Mouse (Mus musculus): ENCODE measurements around the gene Nabp2. TPM values are rescaled to one million over a fixed set of nuclear protein-coding genes. Genes with fewer than 3 reads are reported as not detected.

Gene Nabp2
- polyA plus RNA-seq, 1 experiment from 2014 or later: 150 TPM

DNA sequence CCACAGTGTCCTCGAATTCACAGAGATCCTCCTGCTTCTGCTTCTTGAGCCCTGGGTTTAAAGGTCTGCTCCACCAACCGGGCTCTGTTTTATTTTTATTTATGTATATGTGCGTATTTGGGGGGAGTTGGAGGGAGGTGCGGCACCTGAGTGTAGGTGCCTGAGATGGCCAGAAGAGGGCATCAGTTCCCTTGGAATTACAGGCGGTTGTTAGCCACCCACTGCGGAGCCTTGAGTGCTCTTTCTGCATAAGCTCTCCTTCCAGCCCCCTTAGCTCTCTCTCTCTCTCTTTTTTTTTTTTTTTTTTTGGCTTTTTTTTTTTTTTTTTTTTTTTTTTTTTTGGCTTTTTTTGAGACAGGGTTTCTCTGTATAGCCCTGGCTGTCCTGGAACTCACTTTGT is 36.9 kb downstream of the Nabp2 start:
- Histone ChIP-seq H3K36me3 (ENCODE audit: control insufficient read depth, insufficient read depth, low read length) (peaks cover 2% of the 10 kb centered on the region), H3K27me3 (ENCODE audit: control insufficient read depth, insufficient read depth, low read depth, low read length) (no peaks in the 10 kb centered on the region), H3K27ac (ENCODE audit: low read length) (no peak overlapping the region), H3K9ac (ENCODE audit: low read depth, low read length) (no peak overlapping the region), H3K9me3 (replicated peaks; ENCODE audit: control insufficient read depth, low read length, poor library complexity, severe bottlenecking) (no peaks in the 10 kb centered on the region), H3K4me2 (ENCODE audit: low read length) (no peak overlapping the region), H3K4me3 (ENCODE audit: low read depth, low read length) (no peak overlapping the region), H3K4me1 (ENCODE audit: control insufficient read depth, insufficient read depth, low read length) (peaks cover 20% of the 10 kb centered on the region)
- WGBS: 80% methylated on average over 6 of the region's 6 CpGs
- no peak for ATAC-seq

DNA sequence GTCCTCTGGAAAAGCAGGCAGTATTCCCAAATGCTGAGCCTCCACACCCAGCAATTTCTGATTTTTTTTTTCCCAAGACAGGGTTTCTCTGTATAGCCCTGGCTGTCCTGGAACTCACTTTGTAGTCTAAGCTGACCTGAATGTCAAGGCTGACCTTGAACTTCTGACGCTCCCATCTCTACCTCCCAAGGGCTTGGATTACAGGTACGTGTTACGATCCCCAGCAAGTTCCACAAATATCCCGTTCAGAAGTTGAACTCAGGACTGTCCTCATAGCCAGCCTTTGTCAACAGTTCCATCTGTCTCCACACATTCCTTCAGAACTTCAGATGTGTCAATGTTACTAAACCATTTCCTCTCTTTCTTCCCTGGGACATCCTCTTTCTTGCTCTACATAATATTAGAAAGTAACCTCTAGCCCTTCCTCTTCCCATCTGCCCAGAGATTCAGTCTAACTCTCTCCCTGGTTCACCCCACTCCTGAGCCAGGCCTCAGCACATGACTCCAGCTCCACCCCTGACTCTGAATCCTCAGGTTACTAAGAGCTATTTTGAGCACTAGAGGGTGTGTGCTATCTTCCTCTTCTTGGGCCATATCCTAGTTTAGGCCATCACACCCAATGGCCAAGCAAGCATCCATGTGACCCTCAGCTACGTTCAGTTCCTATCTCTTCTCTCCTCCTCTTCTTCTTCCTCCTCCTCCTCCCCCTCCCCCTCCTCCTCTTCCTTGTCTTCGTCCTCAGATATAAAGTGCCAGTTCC is 38.1 kb downstream of the Nabp2 start:
- no peak overlapping the region for H3K4me2 ChIP-seq (ENCODE audit: low read length)
- no peak for ATAC-seq
- H3K4me3 ChIP-seq (ENCODE audit: low read depth, low read length): no peak overlapping the region
- peaks cover 13% of the 10 kb centered on the region for H3K4me1 ChIP-seq (ENCODE audit: control insufficient read depth, insufficient read depth, low read length)
- H3K36me3 ChIP-seq (ENCODE audit: control insufficient read depth, insufficient read depth, low read length): no peaks in the 10 kb centered on the region
- H3K27me3 ChIP-seq (ENCODE audit: control insufficient read depth, insufficient read depth, low read depth, low read length): no peaks in the 10 kb centered on the region
- no peak overlapping the region for H3K9ac ChIP-seq (ENCODE audit: low read depth, low read length)
- WGBS: 87% methylated on average over 6 of the region's 6 CpGs
- H3K9me3 ChIP-seq (replicated peaks; ENCODE audit: control insufficient read depth, low read length, poor library complexity, severe bottlenecking): no peaks in the 10 kb centered on the region
- no peak overlapping the region for H3K27ac ChIP-seq (ENCODE audit: low read length)

DNA sequence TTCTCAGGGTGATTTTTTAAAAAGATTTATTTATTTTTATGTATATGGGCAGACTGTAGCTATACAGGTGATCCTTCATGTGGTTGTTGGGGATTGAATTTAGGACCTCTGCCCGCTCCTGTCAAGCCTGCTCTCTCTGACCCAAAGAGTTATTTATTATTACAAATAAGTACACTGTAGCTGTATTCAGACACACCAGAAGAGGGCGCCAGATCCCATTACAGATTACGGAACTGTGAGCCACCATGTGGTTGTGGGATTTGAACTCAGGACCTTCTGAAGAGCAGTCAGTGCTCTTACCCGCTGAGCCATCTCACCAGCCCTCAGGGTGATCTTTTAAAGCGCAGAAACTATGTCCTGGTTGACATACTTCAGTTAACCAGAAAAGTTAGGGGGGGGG is 39.1 kb downstream of the Nabp2 start:
- Histone ChIP-seq H3K27ac (ENCODE audit: low read length) (no peak overlapping the region), H3K4me3 (ENCODE audit: low read depth, low read length) (no peak overlapping the region), H3K36me3 (ENCODE audit: control insufficient read depth, insufficient read depth, low read length) (no peaks in the 10 kb centered on the region), H3K4me2 (ENCODE audit: low read length) (no peak overlapping the region), H3K9ac (ENCODE audit: low read depth, low read length) (no peak overlapping the region), H3K4me1 (ENCODE audit: control insufficient read depth, insufficient read depth, low read length) (peaks cover 17% of the 10 kb centered on the region), H3K27me3 (ENCODE audit: control insufficient read depth, insufficient read depth, low read depth, low read length) (no peaks in the 10 kb centered on the region), H3K9me3 (replicated peaks; ENCODE audit: control insufficient read depth, low read length, poor library complexity, severe bottlenecking) (no peaks in the 10 kb centered on the region)
- 82% methylated on average over 5 of the region's 5 CpGs for WGBS
- ATAC-seq: no peak

DNA sequence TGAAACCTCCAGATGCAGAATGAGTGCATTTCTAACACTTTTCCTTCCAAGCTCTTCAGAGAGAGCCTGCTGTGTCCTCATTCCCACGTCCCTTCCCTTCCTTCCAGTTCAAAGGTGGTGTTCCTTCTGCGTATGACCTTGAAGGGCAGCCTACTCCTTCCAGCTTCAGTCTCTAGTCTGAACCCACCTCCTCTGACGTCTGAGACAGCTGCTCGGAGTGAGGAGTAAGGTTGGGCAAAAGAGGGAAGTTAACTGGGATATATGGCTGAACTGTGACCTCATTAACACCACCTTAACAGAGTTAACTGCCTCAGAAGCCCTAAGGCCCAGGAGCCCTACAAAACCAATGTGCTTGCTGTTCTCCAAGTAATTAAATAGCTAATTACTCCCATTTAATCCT is 40.7 kb downstream of the Nabp2 start:
- Histone ChIP-seq H3K9ac (ENCODE audit: low read depth, low read length) (no peak overlapping the region), H3K4me2 (ENCODE audit: low read length) (no peak overlapping the region), H3K36me3 (ENCODE audit: control insufficient read depth, insufficient read depth, low read length) (no peaks in the 10 kb centered on the region), H3K27me3 (ENCODE audit: control insufficient read depth, insufficient read depth, low read depth, low read length) (no peaks in the 10 kb centered on the region), H3K4me3 (ENCODE audit: low read depth, low read length) (no peak overlapping the region), H3K4me1 (ENCODE audit: control insufficient read depth, insufficient read depth, low read length) (peaks cover 10% of the 10 kb centered on the region), H3K27ac (ENCODE audit: low read length) (no peak overlapping the region), H3K9me3 (replicated peaks; ENCODE audit: control insufficient read depth, low read length, poor library complexity, severe bottlenecking) (no peaks in the 10 kb centered on the region)
- no peak for ATAC-seq
- WGBS: 64% methylated on average over 4 of the region's 4 CpGs

DNA sequence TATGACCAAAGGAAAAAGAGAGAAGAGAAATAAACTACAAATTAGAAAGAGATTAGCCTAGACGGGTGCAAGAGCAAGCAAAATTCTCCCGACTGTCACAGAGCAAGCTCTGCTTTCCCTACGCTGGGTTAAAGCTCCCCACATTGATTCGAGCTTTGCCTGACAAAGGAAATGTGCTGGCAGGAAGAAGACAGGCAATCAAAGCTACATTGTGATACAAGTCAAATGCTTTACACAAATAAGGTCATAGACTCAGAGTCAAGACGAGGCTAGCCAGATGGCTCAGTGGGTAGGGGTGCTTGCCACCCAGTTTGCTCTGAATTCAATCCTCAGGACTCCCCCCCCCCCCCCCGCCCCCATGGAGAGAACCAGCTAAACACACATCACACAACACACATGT is 41.3 kb downstream of the Nabp2 start:
- Histone ChIP-seq H3K27me3 (ENCODE audit: control insufficient read depth, insufficient read depth, low read depth, low read length) (no peaks in the 10 kb centered on the region), H3K36me3 (ENCODE audit: control insufficient read depth, insufficient read depth, low read length) (peaks cover 2% of the 10 kb centered on the region; the same call in 1 of the 2 replicates), H3K27ac (ENCODE audit: low read length) (no peak overlapping the region), H3K9ac (ENCODE audit: low read depth, low read length) (no peak overlapping the region), H3K4me2 (ENCODE audit: low read length) (no peak overlapping the region), H3K9me3 (replicated peaks; ENCODE audit: control insufficient read depth, low read length, poor library complexity, severe bottlenecking) (no peaks in the 10 kb centered on the region), H3K4me1 (ENCODE audit: control insufficient read depth, insufficient read depth, low read length) (peaks cover 10% of the 10 kb centered on the region), H3K4me3 (ENCODE audit: low read depth, low read length) (no peak overlapping the region)
- ATAC-seq: no peak
- 63% methylated on average over 5 of the region's 6 CpGs for WGBS

DNA sequence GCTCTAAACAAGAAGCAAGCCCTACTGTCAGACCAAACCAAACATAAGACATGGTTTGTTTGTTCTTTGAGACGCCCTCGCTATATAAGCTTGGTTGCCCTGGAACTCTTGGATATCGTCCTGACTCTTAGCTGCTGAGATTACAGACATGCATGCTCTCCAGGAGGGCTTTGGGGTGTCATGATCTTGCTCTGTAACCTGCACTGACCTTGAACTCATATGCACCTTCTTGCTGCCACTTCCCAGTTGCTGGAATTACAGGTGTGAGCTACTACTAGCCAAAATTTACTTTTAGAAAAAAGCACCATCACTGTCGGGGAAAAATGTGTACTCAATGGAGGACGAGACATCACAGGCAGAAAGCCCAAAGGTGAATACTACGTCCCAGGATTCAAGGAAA is 41.7 kb downstream of the Nabp2 start:
- Histone ChIP-seq H3K4me3 (ENCODE audit: low read depth, low read length) (peak overlapping the region; percentile 74), H3K27me3 (ENCODE audit: control insufficient read depth, insufficient read depth, low read depth, low read length) (no peaks in the 10 kb centered on the region), H3K4me1 (ENCODE audit: control insufficient read depth, insufficient read depth, low read length) (peaks cover 10% of the 10 kb centered on the region), H3K9ac (ENCODE audit: low read depth, low read length) (peak overlapping the region; percentile 78; the same call in 1 of the 2 replicates), H3K36me3 (ENCODE audit: control insufficient read depth, insufficient read depth, low read length) (peaks cover 4% of the 10 kb centered on the region; the same call in 1 of the 2 replicates), H3K9me3 (replicated peaks; ENCODE audit: control insufficient read depth, low read length, poor library complexity, severe bottlenecking) (no peaks in the 10 kb centered on the region), H3K4me2 (ENCODE audit: low read length) (peak overlapping the region; percentile 85), H3K27ac (ENCODE audit: low read length) (peak overlapping the region; percentile 97)
- WGBS: 78% methylated on average over 6 of the region's 6 CpGs
- no peak for ATAC-seq

DNA sequence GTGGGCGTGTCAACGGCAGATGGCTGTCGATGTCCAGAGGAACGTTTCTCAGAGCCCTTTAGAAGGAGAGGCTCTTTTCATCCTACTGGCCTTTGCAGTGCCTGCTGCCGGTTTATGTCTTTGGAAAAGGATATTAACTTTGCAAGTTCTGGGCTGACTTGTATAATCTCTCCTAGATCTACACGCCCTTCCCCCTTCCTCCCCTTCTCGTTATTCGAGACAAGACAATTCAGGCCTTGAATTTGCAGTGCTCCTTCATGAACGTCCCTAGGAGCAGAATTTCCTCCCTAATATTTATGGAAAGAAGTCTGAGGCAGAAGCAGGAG is 42.1 kb downstream of the Nabp2 start:
- Histone ChIP-seq H3K9ac (ENCODE audit: low read depth, low read length) (peak overlapping the region; percentile 78), H3K27me3 (ENCODE audit: control insufficient read depth, insufficient read depth, low read depth, low read length) (no peaks in the 10 kb centered on the region), H3K36me3 (ENCODE audit: control insufficient read depth, insufficient read depth, low read length) (peaks cover 8% of the 10 kb centered on the region; the same call in 1 of the 2 replicates), H3K4me3 (ENCODE audit: low read depth, low read length) (peak overlapping the region; percentile 74), H3K4me1 (ENCODE audit: control insufficient read depth, insufficient read depth, low read length) (peaks cover 10% of the 10 kb centered on the region), H3K27ac (ENCODE audit: low read length) (peak overlapping the region; percentile 97), H3K9me3 (replicated peaks; ENCODE audit: control insufficient read depth, low read length, poor library complexity, severe bottlenecking) (no peaks in the 10 kb centered on the region), H3K4me2 (ENCODE audit: low read length) (peak overlapping the region; percentile 85)
- ATAC-seq: no peak
- WGBS: 3% methylated on average over 9 of the region's 9 CpGs

DNA sequence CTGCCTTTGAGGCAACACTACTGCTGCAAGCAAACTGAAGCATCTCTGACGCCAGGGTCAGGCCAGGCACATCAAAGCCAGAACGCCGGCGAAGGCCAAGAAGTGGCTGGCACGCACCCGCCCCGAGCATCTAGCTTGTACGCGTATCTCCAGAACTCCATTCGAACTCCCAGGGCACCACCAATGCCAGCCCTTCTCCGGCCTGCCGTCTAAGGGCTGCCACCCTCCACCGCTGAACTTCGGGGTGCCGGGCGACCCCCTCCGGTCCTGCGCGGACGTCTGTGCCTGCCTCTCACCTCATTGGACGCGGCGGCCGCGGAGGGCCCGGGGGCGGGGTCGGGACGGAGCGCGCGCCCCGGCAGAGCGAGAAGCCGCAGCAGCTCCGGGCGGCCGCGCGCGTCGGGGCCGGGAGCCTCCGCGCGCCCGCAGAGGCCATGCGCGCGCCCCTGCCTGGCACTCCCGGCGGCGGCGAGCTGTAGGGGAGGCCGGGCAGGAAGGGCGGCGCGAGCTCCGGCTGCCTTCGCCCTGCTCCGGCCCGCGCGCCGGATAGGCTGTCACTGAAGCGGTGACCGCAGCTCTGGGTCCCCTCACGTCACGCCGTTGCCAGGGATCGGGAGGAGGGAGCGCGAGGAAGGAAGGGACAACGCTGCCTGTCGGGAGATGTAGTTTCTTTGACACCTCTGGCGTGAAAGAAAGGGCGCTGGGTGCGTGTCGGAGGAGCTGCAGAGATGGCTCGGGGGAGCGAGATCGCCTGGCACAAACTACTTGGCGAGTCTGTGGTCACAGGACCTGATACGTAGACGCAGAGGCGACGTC is 42.7 kb downstream of the Nabp2 start, which contains the start of gene Coq10a:
Gene Coq10a, minus strand, starts transcription at position 596 of the 816 bp plus-strand sequence.
- peaks cover 10% of the 10 kb centered on the region for H3K4me1 ChIP-seq (ENCODE audit: control insufficient read depth, insufficient read depth, low read length)
- no peaks in the 10 kb centered on the region for H3K9me3 ChIP-seq (replicated peaks; ENCODE audit: control insufficient read depth, low read length, poor library complexity, severe bottlenecking)
- H3K27me3 ChIP-seq (ENCODE audit: control insufficient read depth, insufficient read depth, low read depth, low read length): no peaks in the 10 kb centered on the region
- H3K4me3 ChIP-seq (ENCODE audit: low read depth, low read length): peak within 1 kb of the TSS; percentile 74
- peak; percentile 95 for ATAC-seq
- peak within 1 kb of the TSS; percentile 85 for H3K4me2 ChIP-seq (ENCODE audit: low read length)
- H3K36me3 ChIP-seq (ENCODE audit: control insufficient read depth, insufficient read depth, low read length): peaks cover 10% of the 10 kb centered on the region
- H3K27ac ChIP-seq (ENCODE audit: low read length): peak within 1 kb of the TSS; percentile 97
- under 1% methylated on average over 87 of the region's 87 CpGs for WGBS
- H3K9ac ChIP-seq (ENCODE audit: low read depth, low read length): peak within 1 kb of the TSS; percentile 78

DNA sequence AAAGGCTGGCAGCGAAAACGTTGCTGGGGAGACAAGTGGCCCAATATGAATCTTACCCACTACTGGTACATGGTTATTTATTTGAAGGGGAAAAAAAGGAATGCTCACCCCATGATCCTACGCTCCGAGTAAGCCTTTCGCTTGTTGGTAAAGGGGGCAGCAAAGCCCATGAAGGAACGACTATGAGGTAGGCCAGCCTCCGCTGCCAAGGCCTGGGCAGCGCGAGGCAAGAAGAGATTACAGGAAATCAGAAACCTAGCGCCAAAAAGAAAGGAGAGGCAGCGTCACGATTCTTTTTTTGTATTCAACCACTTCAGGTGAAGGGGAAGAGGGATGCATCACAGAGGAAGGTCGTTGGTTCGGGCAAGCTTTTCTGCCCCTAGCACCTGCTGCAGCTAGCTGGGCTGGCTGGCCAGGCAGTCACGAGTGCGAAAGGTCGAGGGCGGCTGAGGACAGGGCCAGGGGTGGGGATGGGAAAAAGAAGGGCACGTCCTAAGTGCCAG is 43.3 kb downstream of the Nabp2 start:
- H3K4me1 ChIP-seq (ENCODE audit: control insufficient read depth, insufficient read depth, low read length): peaks cover 10% of the 10 kb centered on the region
- H3K27ac ChIP-seq (ENCODE audit: low read length): peak overlapping the region; percentile 97
- H3K9me3 ChIP-seq (replicated peaks; ENCODE audit: control insufficient read depth, low read length, poor library complexity, severe bottlenecking): no peaks in the 10 kb centered on the region
- H3K27me3 ChIP-seq (ENCODE audit: control insufficient read depth, insufficient read depth, low read depth, low read length): no peaks in the 10 kb centered on the region
- 12% methylated on average over 19 of the region's 19 CpGs for WGBS
- H3K4me2 ChIP-seq (ENCODE audit: low read length): peak overlapping the region; percentile 85
- H3K4me3 ChIP-seq (ENCODE audit: low read depth, low read length): peak overlapping the region; percentile 74
- no peak; the same call in 1 of the 2 replicates for ATAC-seq
- peak overlapping the region; percentile 78 for H3K9ac ChIP-seq (ENCODE audit: low read depth, low read length)
- peaks cover 15% of the 10 kb centered on the region for H3K36me3 ChIP-seq (ENCODE audit: control insufficient read depth, insufficient read depth, low read length)

Data from midbrain, embryonic 16.5 days (tissue).